11 mouse cellular contexts compared by ENCODE assay signal in the genomic region with DNA sequence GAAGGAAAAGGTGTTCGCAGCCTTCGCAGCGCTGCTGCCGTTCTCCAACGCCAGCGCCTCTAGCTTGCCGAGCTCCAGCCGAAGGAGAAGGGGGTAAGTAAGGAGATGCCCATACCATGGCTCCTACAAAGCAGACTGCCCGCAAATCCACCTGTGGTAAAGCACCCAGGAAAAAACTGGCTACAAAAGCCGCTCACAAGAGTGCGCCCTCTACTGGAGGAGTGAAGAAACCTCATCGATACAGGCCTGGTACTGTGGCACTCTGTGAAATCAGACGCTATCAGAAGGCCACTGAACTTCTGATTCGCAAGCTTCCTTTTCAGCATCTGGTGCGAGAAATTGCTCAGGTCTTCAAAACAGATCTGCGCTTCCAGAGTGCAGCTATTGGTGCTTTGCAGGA. TPM values are rescaled to one million over a fixed set of nuclear protein-coding genes. Genes with fewer than 3 reads are reported as not detected.
DNase-seq lines count a peak whose midpoint lies in the region; ATAC-seq and TF ChIP-seq lines count a peak whose summit lies in the region.
"Had no signal": no experiment of that assay in that cellular context is flagged by ENCODE, and none has a peak within 500 bp of the region (broad histone marks: within the 10 kb centered on the region; RNA-seq: fewer than 3 reads in every experiment).

No protein-coding gene starts in this region.

- no peak for ATAC-seq in heart, embryonic 11.5 days (replicated peaks; ENCODE audit: insufficient number of reproducible peaks, low FRiP score, low TSS enrichment)

- no peak for TF ChIP-seq POLR2A in thymus, adult 2 months (IDR thresholded peaks at IDR 0.05; ENCODE audit: control insufficient read depth, extremely low read depth, insufficient read depth, low read length, poor library complexity)

- no peaks in the 10 kb centered on the region for H3K36me3 ChIP-seq in heart, embryonic 11.5 days (ENCODE audit: control insufficient read depth, insufficient read depth, low read length)
- H3K36me3 ChIP-seq in thymus, adult 2 months (ENCODE audit: control insufficient read depth, insufficient read depth, low read length) = no peaks in the 10 kb centered on the region
- H3K36me3 ChIP-seq: lung, embryonic 15.5 days had no signal

- no peak overlapping the region for H3K4me3 ChIP-seq in heart, embryonic 11.5 days (ENCODE audit: low read depth, low read length)
- H3K4me3 ChIP-seq in thymus, adult 2 months (ENCODE audit: control insufficient read depth, insufficient read depth, low read length) = no peak overlapping the region
- H3K4me3 ChIP-seq: lung, embryonic 15.5 days had no signal

- H3K9ac ChIP-seq in heart, embryonic 11.5 days (ENCODE audit: low read depth, low read length) = no peak overlapping the region
- H3K9ac ChIP-seq: lung, embryonic 15.5 days had no signal

- no peak overlapping the region for H3K27ac ChIP-seq in heart, embryonic 11.5 days (ENCODE audit: low read depth, low read length)
- no peak overlapping the region for H3K27ac ChIP-seq in thymus, adult 2 months (ENCODE audit: control insufficient read depth, insufficient read depth, low read length)
- H3K27ac ChIP-seq: lung, embryonic 15.5 days had no signal

- no peaks in the 10 kb centered on the region for H3K27me3 ChIP-seq in heart, embryonic 11.5 days (ENCODE audit: control insufficient read depth, insufficient read depth, low read length)
- no peaks in the 10 kb centered on the region for H3K27me3 ChIP-seq in thymus, adult 2 months (ENCODE audit: control insufficient read depth, insufficient read depth, low read length)
- H3K27me3 ChIP-seq: lung, embryonic 15.5 days had no signal

- peak; percentile 71; the same call in 1 of the 2 replicates for TF ChIP-seq CTCF in thymus, adult 2 months (IDR thresholded peaks at IDR 0.05; ENCODE audit: borderline replicate concordance, control insufficient read depth, extremely low read depth, insufficient read depth, low read length, poor library complexity)

- no peaks in the 10 kb centered on the region for H3K4me1 ChIP-seq in heart, embryonic 11.5 days (ENCODE audit: control insufficient read depth, insufficient read depth, low read length)
- no peaks in the 10 kb centered on the region for H3K4me1 ChIP-seq in thymus, adult 2 months (replicated peaks; ENCODE audit: control insufficient read depth, insufficient read depth, low read length)
- H3K4me1 ChIP-seq: lung, embryonic 15.5 days had no signal

- no peak overlapping the region for H3K4me2 ChIP-seq in heart, embryonic 11.5 days
- H3K4me2 ChIP-seq: lung, embryonic 15.5 days had no signal

- peak; percentile 68 for DNase-seq in heart, adult 11 months
- peak; percentile 27 for DNase-seq in thymus, adult 2 months
- no peak for DNase-seq in thymus, adult 18-20 months
- DNase-seq in induced T-regulatory cell, adult 2 months (ENCODE audit: low read depth) = peak; percentile 50
- no peak for DNase-seq in urinary bladder, postnatal 36 days (ENCODE audit: low spot score in 2 of 2)
- DNase-seq in layer of hippocampus, postnatal 10 days (ENCODE audit: low spot score in 2 of 2) = no peak
- no peak for DNase-seq in cerebellum, adult 9-11 months
- DNase-seq: kidney, adult 8-10 months had no signal

- H3K9me3 ChIP-seq in heart, embryonic 11.5 days (replicated peaks; ENCODE audit: control insufficient read depth, low read length) = no peaks in the 10 kb centered on the region
- H3K9me3 ChIP-seq: lung, embryonic 15.5 days had no signal

- 78% methylated on average over 16 of the region's 16 CpGs for WGBS in heart, embryonic 11.5 days (ENCODE audit: insufficient replicate concordance)
- WGBS in thymus, adult 2 months = 80% methylated on average over 16 of the region's 16 CpGs

RNA-seq across cellular contexts. Expression of gene Shisal2b, which starts 55.0 kb away (rescaled TPM):
- polyA plus RNA-seq in heart, embryonic 11.5 days (2014; fragmentation: Nextera tagmentation; extraction: Ambion mirVana) = 0.23 TPM in 1 of 2 replicates, not detected in the other
- polyA plus RNA-seq in thymus, adult 2 months (2012; rRNA removed) = not detected in 2 replicates
- total RNA-seq in layer of hippocampus, postnatal 10 days (2021) = under 1 TPM; 0.55 to 0.80 TPM
- total RNA-seq: gastrocnemius, adult 18-20 months had no signal

Comparison
In these comparisons a context has a peak if more than half of its experiments do, and no peak if none do; other contexts are left out.
1. DNase-seq: peak in heart, adult 11 months (single experiment), thymus, adult 2 months (single experiment) and induced T-regulatory cell, adult 2 months (single experiment); none in thymus, adult 18-20 months (0 of 2), urinary bladder, postnatal 36 days (0 of 2), layer of hippocampus, postnatal 10 days (0 of 2) and cerebellum, adult 9-11 months (single experiment).